Mouse (Mus musculus): ENCODE measurements around the gene Rora. TPM values are rescaled to one million over a fixed set of nuclear protein-coding genes. Genes with fewer than 3 reads are reported as not detected.

The Rora gene
- polyA plus RNA-seq, 2 experiments = 4.5 to 10.1 TPM

DNA sequence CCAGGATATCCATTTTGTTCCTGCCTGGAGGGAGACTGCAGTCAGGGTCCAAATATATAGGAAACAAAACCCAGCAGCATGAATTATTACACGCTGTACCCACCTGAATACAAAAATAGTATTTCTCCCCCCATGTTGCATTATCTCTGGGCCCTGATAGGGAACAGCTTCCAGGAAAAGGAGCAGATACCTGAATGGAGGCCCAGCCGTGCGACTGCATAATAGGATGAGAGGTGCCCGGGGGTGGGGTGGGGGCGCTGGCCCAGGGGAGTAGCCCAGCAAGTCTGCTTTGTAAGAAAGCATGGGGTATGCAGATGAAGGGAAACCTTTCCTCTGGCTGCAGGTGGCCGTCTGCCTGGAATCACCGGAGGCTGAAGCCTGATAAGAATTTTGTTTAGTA lies 108.1 kb downstream of the Rora start:
- WGBS = 46% methylated on average over 7 of the region's 7 CpGs
- Histone ChIP-seq H3K27ac (replicated peaks; ENCODE audit: low read depth, low read length) (no peak overlapping the region), H3K36me3 (ENCODE audit: control insufficient read depth, insufficient read depth, low read length) (no peaks in the 10 kb centered on the region), H3K27me3 (ENCODE audit: control insufficient read depth, insufficient read depth, low read length) (no peaks in the 10 kb centered on the region), H3K9ac (ENCODE audit: low read depth, low read length, severe bottlenecking) (no peak overlapping the region), H3K4me3 (replicated peaks; ENCODE audit: low read length) (no peak overlapping the region), H3K9me3 (ENCODE audit: control insufficient read depth, low read length) (no peaks in the 10 kb centered on the region), H3K4me1 (ENCODE audit: control insufficient read depth, insufficient read depth, low read length) (peaks cover 17% of the 10 kb centered on the region), H3K4me2 (replicated peaks; ENCODE audit: low read depth, low read length, severe bottlenecking) (no peak overlapping the region)
- no peak for TF ChIP-seq POLR2A (IDR thresholded peaks at IDR 0.05; ENCODE audit: borderline replicate concordance, extremely low read depth, insufficient read depth, insufficient read length)
- no peak for DNase-seq (ENCODE audit: low spot score)
- ATAC-seq (ENCODE audit: low FRiP score, low read depth) = no peak

- 75% methylated on average over 1 of the region's 1 CpGs for WGBS
- H3K36me3 ChIP-seq (ENCODE audit: control insufficient read depth, insufficient read depth, low read length) = no peaks in the 10 kb centered on the region
- H3K4me3 ChIP-seq (replicated peaks; ENCODE audit: low read length) = no peak overlapping the region
- H3K27me3 ChIP-seq (ENCODE audit: control insufficient read depth, insufficient read depth, low read length) = no peaks in the 10 kb centered on the region
- ATAC-seq (ENCODE audit: low FRiP score, low read depth) (no peak), DNase-seq (ENCODE audit: low spot score) (no peak)
- H3K4me1 ChIP-seq (ENCODE audit: control insufficient read depth, insufficient read depth, low read length) = peaks cover 17% of the 10 kb centered on the region
- no peaks in the 10 kb centered on the region for H3K9me3 ChIP-seq (ENCODE audit: control insufficient read depth, low read length)
- H3K27ac ChIP-seq (replicated peaks; ENCODE audit: low read depth, low read length) = no peak overlapping the region
- no peak overlapping the region for H3K4me2 ChIP-seq (replicated peaks; ENCODE audit: low read depth, low read length, severe bottlenecking)
- no peak overlapping the region for H3K9ac ChIP-seq (ENCODE audit: low read depth, low read length, severe bottlenecking)
- no peak for TF ChIP-seq POLR2A (IDR thresholded peaks at IDR 0.05; ENCODE audit: borderline replicate concordance, extremely low read depth, insufficient read depth, insufficient read length)
Observed at GRCm38 (mm10) chr9:68765595-68765994, 112.0 kb downstream of the Rora start.

- Histone ChIP-seq H3K27me3 (ENCODE audit: control insufficient read depth, insufficient read depth, low read length) (no peaks in the 10 kb centered on the region), H3K9ac (ENCODE audit: low read depth, low read length, severe bottlenecking) (no peak overlapping the region), H3K4me3 (replicated peaks; ENCODE audit: low read length) (no peak overlapping the region), H3K36me3 (ENCODE audit: control insufficient read depth, insufficient read depth, low read length) (no peaks in the 10 kb centered on the region), H3K27ac (replicated peaks; ENCODE audit: low read depth, low read length) (no peak overlapping the region), H3K4me2 (replicated peaks; ENCODE audit: low read depth, low read length, severe bottlenecking) (no peak overlapping the region), H3K4me1 (ENCODE audit: control insufficient read depth, insufficient read depth, low read length) (peaks cover 3% of the 10 kb centered on the region; the same call in 1 of the 2 replicates), H3K9me3 (ENCODE audit: control insufficient read depth, low read length) (no peaks in the 10 kb centered on the region)
- TF ChIP-seq POLR2A (IDR thresholded peaks at IDR 0.05; ENCODE audit: borderline replicate concordance, extremely low read depth, insufficient read depth, insufficient read length) = no peak
- ATAC-seq (ENCODE audit: low FRiP score, low read depth) (no peak), DNase-seq (ENCODE audit: low spot score) (no peak)
- 22% methylated on average over 1 of the region's 1 CpGs for WGBS
Observed at GRCm38 (mm10) chr9:68769638-68770037, 116.1 kb downstream of the Rora start.

DNA sequence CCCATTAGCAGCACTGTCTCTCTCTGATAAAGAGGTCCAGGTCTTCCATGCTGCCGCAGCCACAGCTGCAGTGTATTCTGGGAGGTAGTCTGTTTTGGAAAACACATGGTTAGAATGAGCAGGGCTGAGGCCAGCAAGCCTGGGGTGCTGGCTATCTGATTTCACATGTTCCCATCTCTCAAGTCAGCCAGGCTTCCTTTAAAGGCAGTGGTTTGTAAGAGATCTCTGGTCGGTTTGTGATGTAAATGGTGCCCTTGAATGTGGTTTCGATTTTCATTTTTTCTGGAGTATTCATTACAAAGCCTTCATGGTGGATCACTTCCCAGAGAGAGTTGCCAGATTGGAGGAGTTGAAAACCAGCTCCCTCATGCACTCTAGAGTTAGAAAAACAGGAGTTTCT lies 117.8 kb downstream of the Rora start:
- no peak for DNase-seq (ENCODE audit: low spot score)
- Histone ChIP-seq H3K4me1 (ENCODE audit: control insufficient read depth, insufficient read depth, low read length) (no peaks in the 10 kb centered on the region), H3K27me3 (ENCODE audit: control insufficient read depth, insufficient read depth, low read length) (no peaks in the 10 kb centered on the region), H3K36me3 (ENCODE audit: control insufficient read depth, insufficient read depth, low read length) (no peaks in the 10 kb centered on the region), H3K9me3 (ENCODE audit: control insufficient read depth, low read length) (no peaks in the 10 kb centered on the region), H3K9ac (ENCODE audit: low read depth, low read length, severe bottlenecking) (no peak overlapping the region), H3K4me2 (replicated peaks; ENCODE audit: low read depth, low read length, severe bottlenecking) (no peak overlapping the region), H3K27ac (replicated peaks; ENCODE audit: low read depth, low read length) (no peak overlapping the region), H3K4me3 (replicated peaks; ENCODE audit: low read length) (no peak overlapping the region)
- ATAC-seq (ENCODE audit: low FRiP score, low read depth) = no peak
- 69% methylated on average over 3 of the region's 3 CpGs for WGBS
- TF ChIP-seq POLR2A (IDR thresholded peaks at IDR 0.05; ENCODE audit: borderline replicate concordance, extremely low read depth, insufficient read depth, insufficient read length) = no peak

DNA sequence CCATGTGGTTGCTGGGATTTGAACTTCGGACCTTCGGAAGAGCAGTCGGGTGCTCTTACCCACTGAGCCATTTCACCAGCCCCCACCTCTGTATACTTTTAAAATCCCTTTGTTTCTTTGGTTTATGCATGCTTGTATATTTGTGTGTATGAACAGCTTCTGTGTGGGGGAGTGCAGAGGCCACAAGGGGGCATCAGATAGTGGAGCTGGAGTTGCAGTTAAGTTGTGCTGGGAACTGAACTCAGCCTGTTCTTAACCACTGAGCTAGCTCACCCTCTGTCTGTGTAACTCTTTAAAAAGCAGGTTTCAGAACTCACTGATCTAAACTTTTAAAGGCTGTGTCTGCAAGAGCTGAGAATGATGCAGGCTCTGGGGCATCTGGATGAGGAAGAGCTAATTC lies 120.2 kb downstream of the Rora start:
- WGBS = 95% methylated on average over 3 of the region's 3 CpGs
- no peaks in the 10 kb centered on the region for H3K4me1 ChIP-seq (ENCODE audit: control insufficient read depth, insufficient read depth, low read length)
- no peak overlapping the region for H3K27ac ChIP-seq (replicated peaks; ENCODE audit: low read depth, low read length)
- H3K4me2 ChIP-seq (replicated peaks; ENCODE audit: low read depth, low read length, severe bottlenecking) = no peak overlapping the region
- ATAC-seq (ENCODE audit: low FRiP score, low read depth) (no peak), DNase-seq (ENCODE audit: low spot score) (no peak)
- H3K4me3 ChIP-seq (replicated peaks; ENCODE audit: low read length) = no peak overlapping the region
- H3K36me3 ChIP-seq (ENCODE audit: control insufficient read depth, insufficient read depth, low read length) = no peaks in the 10 kb centered on the region
- no peak for TF ChIP-seq POLR2A (IDR thresholded peaks at IDR 0.05; ENCODE audit: borderline replicate concordance, extremely low read depth, insufficient read depth, insufficient read length)
- H3K27me3 ChIP-seq (ENCODE audit: control insufficient read depth, insufficient read depth, low read length) = no peaks in the 10 kb centered on the region
- no peak overlapping the region for H3K9ac ChIP-seq (ENCODE audit: low read depth, low read length, severe bottlenecking)
- H3K9me3 ChIP-seq (ENCODE audit: control insufficient read depth, low read length) = no peaks in the 10 kb centered on the region

DNA sequence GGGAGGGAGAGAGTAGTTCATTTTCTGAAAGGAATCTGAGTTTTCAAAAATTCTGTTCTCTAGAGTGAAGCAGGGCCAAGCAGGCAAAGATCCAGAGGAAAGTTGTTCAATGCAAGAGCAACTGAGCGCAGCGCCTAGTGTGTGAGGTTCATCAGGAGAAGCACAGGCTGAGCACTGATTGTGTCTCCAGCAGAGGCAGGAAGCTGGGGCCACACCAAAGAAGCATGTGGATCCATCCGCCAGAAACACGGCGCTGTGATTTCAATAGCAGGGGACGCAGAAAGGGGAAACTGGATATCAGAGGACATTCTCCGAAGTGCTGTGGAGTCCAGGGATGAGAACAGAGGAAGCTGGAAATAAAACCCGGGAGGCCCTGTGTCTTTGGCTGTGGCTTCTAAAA lies 128.4 kb downstream of the Rora start:
- ATAC-seq (ENCODE audit: low FRiP score, low read depth) (no peak), DNase-seq (ENCODE audit: low spot score) (no peak)
- H3K4me1 ChIP-seq (ENCODE audit: control insufficient read depth, insufficient read depth, low read length) = peaks cover 16% of the 10 kb centered on the region; the same call in 1 of the 2 replicates
- H3K9me3 ChIP-seq (ENCODE audit: control insufficient read depth, low read length) = no peaks in the 10 kb centered on the region
- H3K36me3 ChIP-seq (ENCODE audit: control insufficient read depth, insufficient read depth, low read length) = no peaks in the 10 kb centered on the region
- H3K27ac ChIP-seq (replicated peaks; ENCODE audit: low read depth, low read length) = peak overlapping the region; percentile 22; the same call in 1 of the 2 replicates
- H3K4me2 ChIP-seq (replicated peaks; ENCODE audit: low read depth, low read length, severe bottlenecking) = no peak overlapping the region
- TF ChIP-seq POLR2A (IDR thresholded peaks at IDR 0.05; ENCODE audit: borderline replicate concordance, extremely low read depth, insufficient read depth, insufficient read length) = no peak
- H3K9ac ChIP-seq (ENCODE audit: low read depth, low read length, severe bottlenecking) = no peak overlapping the region
- H3K27me3 ChIP-seq (ENCODE audit: control insufficient read depth, insufficient read depth, low read length) = no peaks in the 10 kb centered on the region
- WGBS = 72% methylated on average over 8 of the region's 8 CpGs
- no peak overlapping the region for H3K4me3 ChIP-seq (replicated peaks; ENCODE audit: low read length)
